Mouse (Mus musculus) hindbrain, postnatal 0 days (tissue): ENCODE data around the gene Dysf. TPM values are rescaled to one million over a fixed set of nuclear protein-coding genes. Genes with fewer than 3 reads are reported as not detected.
"Not testable (repeated sequence)": the region's sequence is repeated elsewhere in the genome, so short reads cannot be mapped to it uniquely, and the experiment has no call there.

Source experiments
- ATAC-seq: fragments of 200-750 bp; cut with Nextera tagmentation; 2 replicates; pipeline ENCODE4 v1.8.0; 2017; ENCODE audit warnings: mild to moderate bottlenecking, moderate TSS enrichment, moderate library complexity
- DNase-seq: peaks from one replicate; pipeline ENCODE4 v3.0.0-alpha.2; 2015; ENCODE audit warnings: low spot score
- H3K27ac ChIP-seq: fragments of 300-500 bp; sonication (generic); 2 replicates; pipeline ENCODE4 v1.5.1; 2014; ENCODE audit warnings: mild to moderate bottlenecking
- H3K27me3 ChIP-seq: fragments of 300-500 bp; sonication (generic); 2 replicates; pipeline ENCODE4 v1.6.1; 2014; ENCODE audit warnings: low read length, mixed read lengths; ENCODE audit not compliant: insufficient read depth
- H3K36me3 ChIP-seq: fragments of 300-500 bp; sonication (generic); 2 replicates; pipeline ENCODE4 v1.6.1; 2014; ENCODE audit warnings: low read length, mixed read lengths; ENCODE audit not compliant: insufficient read depth
- H3K4me1 ChIP-seq: fragments of 300-500 bp; sonication (generic); 2 replicates; pipeline ENCODE4 v1.6.1; 2014; ENCODE audit warnings: antibody characterized with exemption, low read length, mixed read lengths; ENCODE audit not compliant: insufficient read depth
- H3K4me2 ChIP-seq: fragments of 300-500 bp; sonication (generic); 2 replicates; pipeline ENCODE4 v1.6.1; 2014; ENCODE audit warnings: low read depth, mild to moderate bottlenecking, low read length, moderate library complexity, mixed read lengths
- H3K4me3 ChIP-seq: fragments of 300-500 bp; sonication (generic); 2 replicates; pipeline ENCODE4 v1.5.1; 2014; ENCODE audit warnings: low read length
- H3K9ac ChIP-seq: fragments of 300-500 bp; sonication (generic); replicated peaks from 2 replicates; pipeline ENCODE4 v1.6.1; 2014; ENCODE audit warnings: mild to moderate bottlenecking, low read length, moderate library complexity, mixed read lengths
- H3K9me3 ChIP-seq: fragments of 300-500 bp; sonication (generic); 2 replicates; pipeline ENCODE4 v1.6.1; 2016; ENCODE audit warnings: low read length, mixed read lengths
- CTCF ChIP-seq: IDR thresholded peaks from 2 replicates; pipeline ENCODE4 v1.5.1; 2016; ENCODE audit warnings: antibody characterized with exemption, control low read depth, low read depth
- WGBS: fragments of 180-500 bp; shearing (Covaris S2); extraction: QIAGEN DNeasy Blood & Tissue Kit; methylation state at CpG from one replicate; pipeline ENCODE4 v1.1.7; 2014; 5-methylcytosine and 5-hydroxymethylcytosine counted together
- polyA plus RNA-seq: library from polyadenylated mRNA; unstranded; fragments of >200 nt; fragmentation: Nextera tagmentation; extraction: Ambion mirVana; gene quantifications from 2 replicates; pipeline ENCODE4 v1.2.1, GENCODE M21; 2015
- total RNA-seq: library from RNA; depleted of rRNA; stranded (reverse); fragments of >200 nt; gene quantifications from 2 replicates; pipeline ENCODE4 v1.2.3, GENCODE M21; 2014

Dysf gene
- total and polyA plus RNA-seq, 2 experiments from 2014 or later = 1.6 to 2.4 TPM

DNA sequence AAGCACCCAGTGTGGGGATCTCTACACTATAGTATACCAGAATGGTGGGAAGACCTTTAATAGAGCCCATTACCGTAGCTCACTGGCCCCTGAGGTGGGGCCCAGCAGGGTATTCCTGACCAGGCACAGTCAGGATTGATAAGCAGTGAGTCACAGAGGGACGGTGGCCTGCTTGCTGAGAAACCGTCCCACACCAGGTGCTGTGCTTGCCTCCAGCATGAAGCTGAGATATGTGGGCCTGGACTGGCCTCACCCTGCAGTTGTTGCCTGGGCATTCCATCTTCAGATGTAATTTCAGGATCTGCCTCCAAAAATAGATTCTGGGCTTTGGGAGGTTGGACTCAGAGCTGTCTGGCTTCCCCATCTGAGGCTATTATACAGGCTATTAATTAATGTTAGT, 13.6 kb downstream of the Dysf start:
- no peak for TF ChIP-seq CTCF

GRCm38 (mm10) chr6:84025636-84026035, 17.2 kb downstream of the Dysf start:
- 66% methylated on average over 3 of the region's 3 CpGs for WGBS
- ATAC-seq = no peak
- H3K36me3 ChIP-seq = no peaks in the 10 kb centered on the region

More for the DNA sequence above, 13.6 kb downstream of the Dysf start:
- H3K9ac ChIP-seq = no peak overlapping the region
- no peaks in the 10 kb centered on the region for H3K9me3 ChIP-seq
- H3K4me3 ChIP-seq = no peak overlapping the region
- WGBS = 84% methylated on average over 3 of the region's 3 CpGs
- H3K36me3 ChIP-seq = no peaks in the 10 kb centered on the region
- no peak overlapping the region for H3K4me2 ChIP-seq
- ATAC-seq (no peak), DNase-seq (no peak)
- no peak overlapping the region for H3K27ac ChIP-seq
- H3K27me3 ChIP-seq = peaks cover 6% of the 10 kb centered on the region; the same call in 1 of the 2 replicates
- peaks cover 4% of the 10 kb centered on the region; the same call in 1 of the 2 replicates for H3K4me1 ChIP-seq

DNA sequence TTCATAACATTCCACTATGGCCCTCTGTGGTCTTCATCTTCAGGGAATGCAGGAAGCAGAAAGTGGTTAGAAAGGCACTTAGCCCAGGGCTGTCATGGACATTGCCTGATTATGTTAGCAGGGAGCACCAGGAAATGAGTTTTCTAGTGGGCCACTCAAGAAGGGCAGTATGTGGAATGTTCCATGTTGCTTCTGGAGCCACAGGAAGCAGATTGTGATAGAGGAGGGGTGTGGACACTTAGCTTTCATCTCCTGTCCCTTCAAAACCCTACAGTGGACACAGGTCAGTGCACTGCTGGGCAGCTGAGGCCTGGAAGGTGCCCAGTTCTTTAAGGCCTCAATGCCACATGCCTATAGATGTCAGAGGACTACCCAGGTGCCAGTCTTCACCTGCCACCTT, 20.4 kb downstream of the Dysf start:
- H3K36me3 ChIP-seq = no peaks in the 10 kb centered on the region
- no peaks in the 10 kb centered on the region for H3K4me1 ChIP-seq
- no peak for ATAC-seq
- H3K9me3 ChIP-seq = no peaks in the 10 kb centered on the region
- no peak overlapping the region for H3K9ac ChIP-seq
- H3K4me2 ChIP-seq = no peak overlapping the region
- no peak overlapping the region for H3K4me3 ChIP-seq
- no peaks in the 10 kb centered on the region for H3K27me3 ChIP-seq
- TF ChIP-seq CTCF = no peak
- no peak for DNase-seq
- no peak overlapping the region for H3K27ac ChIP-seq

More at GRCm38 (mm10) chr6:84025636-84026035, 17.2 kb downstream of the Dysf start:
- Histone ChIP-seq H3K4me3 (no peak overlapping the region), H3K9ac (no peak overlapping the region), H3K9me3 (no peaks in the 10 kb centered on the region), H3K4me2 (no peak overlapping the region), H3K27ac (no peak overlapping the region), H3K27me3 (no peaks in the 10 kb centered on the region), H3K4me1 (no peaks in the 10 kb centered on the region)
- no peak for TF ChIP-seq CTCF
- no peak for DNase-seq

GRCm38 (mm10) chr6:84029775-84030174, 21.4 kb downstream of the Dysf start:
- no peak for TF ChIP-seq CTCF
- no peak for ATAC-seq
- Histone ChIP-seq H3K4me1 (no peaks in the 10 kb centered on the region), H3K4me3 (no peak overlapping the region), H3K9me3 (no peaks in the 10 kb centered on the region), H3K9ac (no peak overlapping the region), H3K27ac (no peak overlapping the region), H3K4me2 (no peak overlapping the region), H3K36me3 (no peaks in the 10 kb centered on the region), H3K27me3 (no peaks in the 10 kb centered on the region)
- 89% methylated on average over 7 of the region's 7 CpGs for WGBS
- no peak for DNase-seq

- not testable (repeated sequence) for H3K4me1 ChIP-seq, H3K36me3 ChIP-seq, H3K9ac ChIP-seq, DNase-seq, H3K27ac ChIP-seq, H3K4me2 ChIP-seq, H3K27me3 ChIP-seq, ATAC-seq, H3K4me3 ChIP-seq, H3K9me3 ChIP-seq
- WGBS = 65% methylated on average over 5 of the region's 5 CpGs
These were observed 24.1 kb downstream of the Dysf start for GRCm38 (mm10) chr6:84032516-84032915.

GRCm38 (mm10) chr6:84043251-84043940, 35.0 kb downstream of the Dysf start:
- Histone ChIP-seq H3K9me3 (no peaks in the 10 kb centered on the region), H3K9ac (no peak overlapping the region), H3K27me3 (no peaks in the 10 kb centered on the region), H3K27ac (no peak overlapping the region), H3K4me1 (no peaks in the 10 kb centered on the region), H3K4me2 (no peak overlapping the region), H3K36me3 (no peaks in the 10 kb centered on the region), H3K4me3 (no peak overlapping the region)
- no peak for TF ChIP-seq CTCF
- 75% methylated on average over 6 of the region's 6 CpGs for WGBS
- DNase-seq (no peak), ATAC-seq (no peak)

GRCm38 (mm10) chr6:84044679-84045078, 36.3 kb downstream of the Dysf start:
- no peak overlapping the region for H3K27ac ChIP-seq
- 87% methylated on average over 3 of the region's 3 CpGs for WGBS
- DNase-seq = no peak

More at GRCm38 (mm10) chr6:84044679-84045078, 36.3 kb downstream of the Dysf start:
- H3K4me2 ChIP-seq = no peak overlapping the region
- H3K27me3 ChIP-seq = no peaks in the 10 kb centered on the region
- no peak overlapping the region for H3K4me3 ChIP-seq
- no peak for TF ChIP-seq CTCF
- no peaks in the 10 kb centered on the region for H3K4me1 ChIP-seq
- no peaks in the 10 kb centered on the region for H3K9me3 ChIP-seq
- H3K36me3 ChIP-seq = no peaks in the 10 kb centered on the region
- no peak for ATAC-seq
- no peak overlapping the region for H3K9ac ChIP-seq
